In the genomic region with DNA sequence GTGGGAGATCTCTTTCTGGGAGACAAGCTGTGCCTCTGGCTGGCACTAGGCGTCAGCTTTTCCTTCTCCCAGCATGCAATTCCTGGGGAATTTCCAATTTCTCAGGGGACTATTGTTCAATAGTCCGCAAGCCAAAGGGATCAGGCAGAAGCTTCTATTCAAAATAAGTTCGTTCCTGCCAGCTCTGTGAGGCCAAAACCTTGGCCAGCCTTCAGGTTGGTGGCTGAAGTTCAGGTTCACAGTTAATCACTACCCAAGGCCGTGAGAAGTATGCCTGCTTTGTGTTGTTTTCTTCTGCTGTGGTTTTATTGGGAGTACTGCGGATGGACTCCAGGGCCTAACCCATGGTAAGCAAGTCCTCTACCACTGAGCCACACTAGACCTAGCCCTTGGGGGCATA, we compare ENCODE assay signal across 9 mouse cellular contexts. TPM values are rescaled to one million over a fixed set of nuclear protein-coding genes. Genes with fewer than 3 reads are reported as not detected.
DNase-seq lines count a peak whose midpoint lies in the region; ATAC-seq lines count a peak whose summit lies in the region.
"Had no signal": no experiment of that assay in that cellular context is flagged by ENCODE, and none has a peak within 500 bp of the region (broad histone marks: within the 10 kb centered on the region; RNA-seq: fewer than 3 reads in every experiment).

No protein-coding gene starts in this region.

- no peak overlapping the region for H3K4me3 ChIP-seq in midbrain, embryonic 13.5 days (replicated peaks)
- H3K4me3 ChIP-seq in midbrain, embryonic 10.5 days: no peak overlapping the region
- no peak overlapping the region for H3K4me3 ChIP-seq in hindbrain, embryonic 16.5 days (ENCODE audit: low read length)
- H3K4me3 ChIP-seq in midbrain, embryonic 15.5 days: no peak overlapping the region
- H3K4me3 ChIP-seq: heart, embryonic 12.5 days had no signal

- 79% methylated on average over 5 of the region's 5 CpGs for WGBS in midbrain, embryonic 13.5 days
- 87% methylated on average over 5 of the region's 5 CpGs for WGBS in midbrain, embryonic 10.5 days
- 65% methylated on average over 5 of the region's 5 CpGs for WGBS in hindbrain, embryonic 16.5 days
- WGBS in midbrain, embryonic 15.5 days: 72% methylated on average over 5 of the region's 5 CpGs

- H3K4me1 ChIP-seq in midbrain, embryonic 13.5 days (replicated peaks): 0 out of 2 replicates have a peak, but pooled peaks cover 3% of the 10 kb centered on the region
- H3K4me1 ChIP-seq in midbrain, embryonic 10.5 days: no peaks in the 10 kb centered on the region
- H3K4me1 ChIP-seq in hindbrain, embryonic 16.5 days (ENCODE audit: control insufficient read depth, insufficient read depth, low read depth, low read length): no peaks in the 10 kb centered on the region; the same call in none of the 2 replicates
- H3K4me1 ChIP-seq in midbrain, embryonic 15.5 days: no peaks in the 10 kb centered on the region
- H3K4me1 ChIP-seq: heart, embryonic 12.5 days had no signal

- peaks cover 100% of the 10 kb centered on the region for H3K36me3 ChIP-seq in midbrain, embryonic 13.5 days
- peaks cover 100% of the 10 kb centered on the region for H3K36me3 ChIP-seq in midbrain, embryonic 10.5 days
- peaks cover 76% of the 10 kb centered on the region for H3K36me3 ChIP-seq in hindbrain, embryonic 16.5 days (ENCODE audit: control insufficient read depth, insufficient read depth, low read length)
- H3K36me3 ChIP-seq in midbrain, embryonic 15.5 days (replicated peaks): peaks cover 70% of the 10 kb centered on the region

- peak; percentile 59; the same call in 1 of the 2 replicates for ATAC-seq in midbrain, embryonic 13.5 days
- peak; percentile 55 for ATAC-seq in hindbrain, embryonic 16.5 days
- ATAC-seq in midbrain, embryonic 15.5 days (replicated peaks): 0 out of 2 replicates have a peak, but pooled peaks have one; percentile 31
- ATAC-seq in megakaryocyte progenitor cell, adult 5-6 weeks (replicated peaks; ENCODE audit: poor library complexity): no peak

- DNase-seq in cerebellum, postnatal 10 days: peak; percentile 52 to 62
- no peak for DNase-seq in cerebellum, adult 9-10 months
- DNase-seq in midbrain, embryonic 10.5 days (ENCODE audit: low spot score): no peak
- no peak for DNase-seq in MN1 (ENCODE audit: low spot score)

- peak overlapping the region; percentile 35 for H3K27ac ChIP-seq in midbrain, embryonic 13.5 days
- no peak overlapping the region for H3K27ac ChIP-seq in midbrain, embryonic 10.5 days (replicated peaks)
- peak overlapping the region; percentile 41 for H3K27ac ChIP-seq in hindbrain, embryonic 16.5 days (ENCODE audit: low read depth, low read length)
- H3K27ac ChIP-seq in midbrain, embryonic 15.5 days: peak overlapping the region; percentile 8; the same call in 1 of the 2 replicates

- H3K9me3 ChIP-seq in midbrain, embryonic 13.5 days: no peaks in the 10 kb centered on the region
- H3K9me3 ChIP-seq in midbrain, embryonic 10.5 days (replicated peaks): no peaks in the 10 kb centered on the region
- no peaks in the 10 kb centered on the region for H3K9me3 ChIP-seq in hindbrain, embryonic 16.5 days (ENCODE audit: control insufficient read depth, low read length)
- no peaks in the 10 kb centered on the region for H3K9me3 ChIP-seq in midbrain, embryonic 15.5 days
- H3K9me3 ChIP-seq: heart, embryonic 12.5 days had no signal

- H3K9ac ChIP-seq in midbrain, embryonic 13.5 days (replicated peaks): no peak overlapping the region
- H3K9ac ChIP-seq in hindbrain, embryonic 16.5 days (ENCODE audit: low read depth, low read length): no peak overlapping the region
- no peak overlapping the region for H3K9ac ChIP-seq in midbrain, embryonic 15.5 days
- H3K9ac ChIP-seq: heart, embryonic 12.5 days had no signal

- H3K27me3 ChIP-seq in midbrain, embryonic 13.5 days: no peaks in the 10 kb centered on the region
- no peaks in the 10 kb centered on the region for H3K27me3 ChIP-seq in midbrain, embryonic 10.5 days (ENCODE audit: low read depth, poor library complexity, severe bottlenecking)
- H3K27me3 ChIP-seq in hindbrain, embryonic 16.5 days (replicated peaks; ENCODE audit: control insufficient read depth, insufficient read depth, low read length): no peaks in the 10 kb centered on the region
- no peaks in the 10 kb centered on the region for H3K27me3 ChIP-seq in midbrain, embryonic 15.5 days (replicated peaks)
- H3K27me3 ChIP-seq: heart, embryonic 12.5 days had no signal

- no peak overlapping the region for H3K4me2 ChIP-seq in midbrain, embryonic 13.5 days (replicated peaks)
- no peak overlapping the region for H3K4me2 ChIP-seq in hindbrain, embryonic 16.5 days (ENCODE audit: low read length)
- no peak overlapping the region for H3K4me2 ChIP-seq in midbrain, embryonic 15.5 days
- H3K4me2 ChIP-seq: heart, embryonic 12.5 days had no signal

RNA-seq across cellular contexts. Expression of gene Fads3, which starts 29.8 kb away (rescaled TPM):
- 8.7 and 9.1 TPM in 2 replicates for polyA plus RNA-seq in midbrain, embryonic 13.5 days (2015; fragmentation: Nextera tagmentation; extraction: Ambion mirVana)
- 5.5 and 5.8 TPM in 2 replicates for polyA plus RNA-seq in midbrain, embryonic 10.5 days (2016; fragmentation: Nextera tagmentation; extraction: Ambion mirVana)
- 39.7 and 42.1 TPM in 2 replicates for polyA plus RNA-seq in hindbrain, embryonic 16.5 days (2015; fragmentation: Nextera tagmentation; extraction: Ambion mirVana)
- 25.8 and 27.1 TPM in 2 replicates for polyA plus RNA-seq in midbrain, embryonic 15.5 days (2015; fragmentation: Nextera tagmentation; extraction: Ambion mirVana)
- total RNA-seq in megakaryocyte progenitor cell, adult 5-6 weeks (2015): 1.4 and 2.1 TPM in 2 replicates
- total RNA-seq in megakaryocyte progenitor cell, adult 5-6 weeks (2017): 2.1 and 2.8 TPM in 2 replicates

RNA-seq across cellular contexts. Expression of gene Fads2, which starts 30.4 kb away (rescaled TPM):
- 169 and 173 TPM in 2 replicates for polyA plus RNA-seq in midbrain, embryonic 13.5 days (2015; fragmentation: Nextera tagmentation; extraction: Ambion mirVana)
- polyA plus RNA-seq in midbrain, embryonic 10.5 days (2016; fragmentation: Nextera tagmentation; extraction: Ambion mirVana): 207 and 236 TPM in 2 replicates
- polyA plus RNA-seq in hindbrain, embryonic 16.5 days (2015; fragmentation: Nextera tagmentation; extraction: Ambion mirVana): 236 and 253 TPM in 2 replicates
- 215 and 222 TPM in 2 replicates for polyA plus RNA-seq in midbrain, embryonic 15.5 days (2015; fragmentation: Nextera tagmentation; extraction: Ambion mirVana)
- total RNA-seq in megakaryocyte progenitor cell, adult 5-6 weeks (2015): 7.7 and 10.4 TPM in 2 replicates
- 6.3 and 13.7 TPM in 2 replicates for total RNA-seq in megakaryocyte progenitor cell, adult 5-6 weeks (2017)

Comparison
In these comparisons a context has a peak if more than half of its experiments do, and no peak if none do; other contexts are left out.
1. DNase-seq: peak in cerebellum, postnatal 10 days (2 of 2); none in cerebellum, adult 9-10 months (single experiment), midbrain, embryonic 10.5 days (single experiment) and MN1 (single experiment).